8 mouse cellular contexts compared by ENCODE assay signal in the genomic region with DNA sequence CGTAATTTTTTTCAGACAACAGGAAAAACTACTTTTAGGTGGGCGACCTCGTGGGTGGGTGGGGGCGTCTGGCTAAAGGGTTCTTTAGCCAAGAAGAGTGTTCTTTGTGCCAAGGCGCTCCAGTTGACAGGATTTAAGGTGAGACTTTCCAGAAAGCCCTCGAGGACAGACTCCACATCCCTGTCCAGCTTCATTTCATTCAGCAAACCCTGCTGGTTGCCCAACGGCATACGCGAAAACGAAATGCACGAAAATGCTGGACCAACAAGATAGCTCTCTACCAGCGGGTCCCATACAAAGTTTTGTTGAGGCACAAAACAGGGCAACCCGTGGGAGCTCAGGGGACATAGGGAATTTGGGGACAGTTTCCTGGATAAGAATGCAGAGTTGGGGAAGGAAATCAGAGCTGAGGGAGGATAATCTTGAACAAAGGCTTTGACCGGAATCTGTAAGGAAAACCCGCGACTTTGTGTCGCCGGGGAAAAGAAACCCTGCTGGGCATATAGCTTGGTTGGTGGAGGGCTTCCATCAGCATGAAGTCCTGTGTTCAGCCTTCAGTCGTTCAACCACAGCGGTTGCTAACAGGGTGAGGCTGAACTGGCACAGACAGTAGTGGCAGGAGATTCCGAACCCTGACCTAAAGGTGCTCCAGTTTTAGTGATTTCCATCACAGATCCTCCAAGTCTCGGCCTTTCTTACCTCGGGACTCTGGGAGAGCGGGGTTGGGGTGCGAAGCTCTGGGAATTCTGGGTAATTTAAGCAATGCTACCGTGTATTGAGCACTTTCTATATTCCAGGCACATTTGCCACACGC. TPM values are rescaled to one million over a fixed set of nuclear protein-coding genes. Genes with fewer than 3 reads are reported as not detected.
DNase-seq lines count a peak whose midpoint lies in the region; ATAC-seq and TF ChIP-seq lines count a peak whose summit lies in the region.

No protein-coding gene starts in this region.

- 10% methylated on average over 27 of the region's 27 CpGs for WGBS in cerebellum, adult 2 months
- WGBS in liver, embryonic 15.5 days (ENCODE audit: insufficient replicate concordance), result 20% methylated on average over 27 of the region's 27 CpGs

- H3K9me3 ChIP-seq in liver, embryonic 15.5 days (replicated peaks), result no peaks in the 10 kb centered on the region

- H3K27ac ChIP-seq in cerebellum, adult 2 months (ENCODE audit: insufficient read depth, low read length), result no peak overlapping the region
- no peak overlapping the region for H3K27ac ChIP-seq in testis, adult 2 months (ENCODE audit: control insufficient read depth, insufficient read depth, low read depth, low read length)
- H3K27ac ChIP-seq in liver, embryonic 15.5 days (replicated peaks), result no peak overlapping the region

- H3K27me3 ChIP-seq in cerebellum, adult 2 months (ENCODE audit: control insufficient read depth, insufficient read depth, low read length), result peaks cover 2% of the 10 kb centered on the region; the same call in 1 of the 2 replicates
- no peaks in the 10 kb centered on the region for H3K27me3 ChIP-seq in testis, adult 2 months (ENCODE audit: control insufficient read depth, insufficient read depth, low read length)
- peaks cover 98% of the 10 kb centered on the region for H3K27me3 ChIP-seq in liver, embryonic 15.5 days

- H3K4me3 ChIP-seq in cerebellum, adult 2 months (replicated peaks; ENCODE audit: insufficient read depth, low read depth, low read length), result peak overlapping the region; percentile 33
- H3K4me3 ChIP-seq in testis, adult 2 months (ENCODE audit: control insufficient read depth, low read depth, low read length), result peak overlapping the region; percentile 69
- H3K4me3 ChIP-seq in liver, embryonic 15.5 days (replicated peaks), result peak overlapping the region; percentile 33; the same call in 1 of the 2 replicates

- H3K4me2 ChIP-seq in liver, embryonic 15.5 days, result peak overlapping the region; percentile 67

- no peak for ATAC-seq in liver, embryonic 15.5 days (ENCODE audit: insufficient read depth)

- peak in 1 of 2 experiments; percentile 20 for DNase-seq in cerebellum, adult 2 months
- DNase-seq in cerebellum, adult 18-20 months, result no peak
- DNase-seq in testis, postnatal 14 days (ENCODE audit: low spot score), result no peak
- DNase-seq in B cell, adult 2 months, result no peak
- DNase-seq in urinary bladder, postnatal 25 days (ENCODE audit: low spot score), result no peak
- DNase-seq in right cerebral cortex, postnatal 10 days (ENCODE audit: low spot score in 2 of 2), result no peak

- no peak overlapping the region for H3K9ac ChIP-seq in liver, embryonic 15.5 days

- H3K36me3 ChIP-seq in testis, adult 2 months (ENCODE audit: control insufficient read depth, insufficient read depth, low read length), result no peaks in the 10 kb centered on the region
- H3K36me3 ChIP-seq in liver, embryonic 15.5 days (replicated peaks), result no peaks in the 10 kb centered on the region

- no peak for TF ChIP-seq POLR2A in cerebellum, adult 2 months (IDR thresholded peaks at IDR 0.05; ENCODE audit: borderline replicate concordance, insufficient read depth, low read length)
- TF ChIP-seq POLR2A in testis, adult 2 months (IDR thresholded peaks at IDR 0.05; ENCODE audit: control insufficient read depth, low read depth, low read length), result no peak

- no peaks in the 10 kb centered on the region for H3K4me1 ChIP-seq in cerebellum, adult 2 months (ENCODE audit: control insufficient read depth, insufficient read depth, low read length)
- peaks cover 45% of the 10 kb centered on the region for H3K4me1 ChIP-seq in testis, adult 2 months (ENCODE audit: control insufficient read depth, insufficient read depth, low read length)
- H3K4me1 ChIP-seq in liver, embryonic 15.5 days (replicated peaks), result peaks cover 56% of the 10 kb centered on the region

- TF ChIP-seq CTCF in cerebellum, adult 2 months (IDR thresholded peaks at IDR 0.05; ENCODE audit: borderline replicate concordance, insufficient read depth, low read depth, low read length), result no peak
- TF ChIP-seq CTCF in testis, adult 2 months (IDR thresholded peaks at IDR 0.05; ENCODE audit: control insufficient read depth, insufficient read depth, insufficient replicate concordance, low read depth, low read length), result no peak

RNA-seq across cellular contexts. Expression of gene Grrp1, which starts 3.6 kb away (rescaled TPM):
- 6.6 and 7.6 TPM in 2 replicates for polyA plus RNA-seq in cerebellum, adult 2 months (2012; rRNA removed)
- polyA plus RNA-seq in testis, adult 2 months (2012; rRNA removed), result 1.9 and 2.7 TPM in 2 replicates
- polyA plus RNA-seq in liver, embryonic 15.5 days (2015; fragmentation: Nextera tagmentation; extraction: Ambion mirVana), result 0.46 and 1.0 TPM in 2 replicates

RNA-seq across cellular contexts. Expression of gene Gm30191, which starts 3.6 kb away (rescaled TPM):
- 1.8 and 1.9 TPM in 2 replicates for polyA plus RNA-seq in cerebellum, adult 2 months (2012; rRNA removed)
- polyA plus RNA-seq in testis, adult 2 months (2012; rRNA removed), result 0.25 TPM in 1 of 2 replicates, not detected in the other
- polyA plus RNA-seq in liver, embryonic 15.5 days (2015; fragmentation: Nextera tagmentation; extraction: Ambion mirVana), result not detected in 2 replicates

RNA-seq across cellular contexts. Expression of gene Zfp593, which starts 4.9 kb away (rescaled TPM):
- polyA plus RNA-seq in cerebellum, adult 2 months (2012; rRNA removed), result 10.7 and 11.7 TPM in 2 replicates
- 7.5 and 9.7 TPM in 2 replicates for polyA plus RNA-seq in testis, adult 2 months (2012; rRNA removed)
- 5.4 and 5.8 TPM in 2 replicates for polyA plus RNA-seq in liver, embryonic 15.5 days (2015; fragmentation: Nextera tagmentation; extraction: Ambion mirVana)

RNA-seq across cellular contexts. Expression of gene E130218I03Rik, which starts 6.9 kb away (rescaled TPM):
- polyA plus RNA-seq in cerebellum, adult 2 months (2012; rRNA removed), result 0.52 and 0.84 TPM in 2 replicates
- polyA plus RNA-seq in testis, adult 2 months (2012; rRNA removed), result 0.11 and 0.26 TPM in 2 replicates
- polyA plus RNA-seq in liver, embryonic 15.5 days (2015; fragmentation: Nextera tagmentation; extraction: Ambion mirVana), result 0.16 TPM in 1 of 2 replicates, not detected in the other

RNA-seq across cellular contexts. Expression of gene Cnksr1, which starts 12.1 kb away (rescaled TPM):
- 0.55 and 0.56 TPM in 2 replicates for polyA plus RNA-seq in cerebellum, adult 2 months (2012; rRNA removed)
- 0.88 and 1.2 TPM in 2 replicates for polyA plus RNA-seq in testis, adult 2 months (2012; rRNA removed)
- 0.10 TPM in 2 replicates for polyA plus RNA-seq in liver, embryonic 15.5 days (2015; fragmentation: Nextera tagmentation; extraction: Ambion mirVana)
